Mouse (Mus musculus) gastrocnemius, adult 8-10 months (tissue): ENCODE measurements around the gene Snx22. TPM values are rescaled to one million over a fixed set of nuclear protein-coding genes. Genes with fewer than 3 reads are reported as not detected.
A peak's percentile ranks its signal among the peaks of the same experiment; 100 is the strongest.

Experiments used
- DNase-seq, 2 experiments: peaks; one replicate each; pipeline ENCODE4 v3.0.0; 2022; ENCODE audit warnings: low spot score in 2 of 2
- total RNA-seq, 4 experiments: library from RNA; stranded (reverse); gene quantifications; 2 replicates each; pipeline ENCODE4 v1.2.4; 2022

Snx22 gene
- total RNA-seq, 4 experiments from 2014 or later = 0.12 to 0.29 (median 0.18) TPM; not detected in 1

- DNase-seq = no peak
Measured at GRCm38 (mm10) chr9:66068971-66069391, 538 bp downstream of the Snx22 start.

GRCm38 (mm10) chr9:66068056-66068455 lies 1.5 kb downstream of the Snx22 start:
- DNase-seq = no peak

- peak in 1 of 2 experiments; percentile 31 for DNase-seq
Measured at GRCm38 (mm10) chr9:66067542-66067941, 2.0 kb downstream of the Snx22 start.

- DNase-seq = no peak
Measured at GRCm38 (mm10) chr9:66066791-66067190, 2.7 kb downstream of the Snx22 start.

- no peak for DNase-seq
Measured at GRCm38 (mm10) chr9:66064316-66064715, 5.2 kb downstream of the Snx22 start.

GRCm38 (mm10) chr9:66063446-66063845 lies 6.1 kb downstream of the Snx22 start:
- DNase-seq = no peak

GRCm38 (mm10) chr9:66061656-66062055 lies 7.9 kb downstream of the Snx22 start:
- DNase-seq = no peak

GRCm38 (mm10) chr9:66060986-66061385 lies 8.5 kb downstream of the Snx22 start:
- no peak for DNase-seq

- no peak for DNase-seq
Measured at GRCm38 (mm10) chr9:66060308-66060647, 9.2 kb downstream of the Snx22 start.

GRCm38 (mm10) chr9:66059583-66060307 lies 9.8 kb downstream of the Snx22 start, which contains the start of gene Ppib:
Gene Ppib, plus strand, starts transcription at chr9:66060222.
- DNase-seq = peak; percentile 96 to 97

GRCm38 (mm10) chr9:66053620-66054019 lies 15.9 kb downstream of the Snx22 start:
- DNase-seq = no peak

GRCm38 (mm10) chr9:66052731-66053130 lies 16.8 kb downstream of the Snx22 start:
- no peak for DNase-seq

- DNase-seq = no peak
Measured at GRCm38 (mm10) chr9:66051493-66051892, 18.0 kb downstream of the Snx22 start.

GRCm38 (mm10) chr9:66049931-66050601 lies 19.5 kb downstream of the Snx22 start:
- no peak for DNase-seq

GRCm38 (mm10) chr9:66043241-66043640 lies 26.3 kb downstream of the Snx22 start:
- DNase-seq = no peak

- DNase-seq = no peak
Measured at GRCm38 (mm10) chr9:66042331-66042730, 27.2 kb downstream of the Snx22 start.

GRCm38 (mm10) chr9:66040801-66041200 lies 28.7 kb downstream of the Snx22 start:
- DNase-seq = no peak

- no peak for DNase-seq
Measured at GRCm38 (mm10) chr9:66039290-66039689, 30.2 kb downstream of the Snx22 start.

GRCm38 (mm10) chr9:66038581-66038980 lies 30.9 kb downstream of the Snx22 start:
- DNase-seq = no peak

GRCm38 (mm10) chr9:66038082-66038481 lies 31.4 kb downstream of the Snx22 start:
- DNase-seq = no peak

GRCm38 (mm10) chr9:66020601-66021000 lies 48.9 kb downstream of the Snx22 start:
- no peak for DNase-seq
